Mouse (Mus musculus) small intestine, adult 2 months (tissue): ENCODE measurements around the gene Robo1.

Experiments
- CTCF ChIP-seq: fragments of 200-500 bp; IDR thresholded peaks from 2 replicates; pipeline ENCODE4 v1.5.1; 2012; ENCODE audit warnings: low read depth, mild to moderate bottlenecking, control low read depth, inconsistent platforms, low read length, moderate library complexity, mixed read lengths; ENCODE audit not compliant: insufficient replicate concordance, insufficient read length; ENCODE audit errors: extremely low read depth
- POLR2A ChIP-seq: fragments of 200-500 bp; IDR thresholded peaks from 2 replicates; pipeline ENCODE4 v1.6.1; 2012; ENCODE audit warnings: low read depth, mild to moderate bottlenecking, control low read depth, inconsistent platforms, low read length, moderate library complexity

- TF ChIP-seq POLR2A (no peak), CTCF (no peak)
These were observed 483.1 kb downstream of the Robo1 start for GRCm38 (mm10) chr16:72791181-72791705.
